In genomic region chr1:154956625-154957031, GRCm38 (mm10) we compare ENCODE assay signal across 15 mouse cellular contexts.
DNase-seq lines count a peak whose midpoint lies in the region; ATAC-seq lines count a peak whose summit lies in the region.
"Had no signal": no experiment of that assay in that cellular context is flagged by ENCODE, and none has a peak within 500 bp of the region (broad histone marks: within the 10 kb centered on the region; RNA-seq: fewer than 3 reads in every experiment).

No protein-coding gene starts in this region.

- H3K4me2 ChIP-seq in kidney, embryonic 16.5 days (replicated peaks; ENCODE audit: low read depth, low read length): no peak overlapping the region
- no peak overlapping the region; the same call in 1 of the 2 replicates for H3K4me2 ChIP-seq in neural tube, embryonic 15.5 days
- H3K4me2 ChIP-seq: embryonic facial prominence, embryonic 12.5 days; heart, embryonic 13.5 days had no signal

- no peaks in the 10 kb centered on the region for H3K9me3 ChIP-seq in kidney, embryonic 16.5 days (ENCODE audit: low read length)
- no peaks in the 10 kb centered on the region for H3K9me3 ChIP-seq in neural tube, embryonic 15.5 days (replicated peaks)
- H3K9me3 ChIP-seq: embryonic facial prominence, embryonic 12.5 days; heart, embryonic 13.5 days; midbrain, embryonic 10.5 days had no signal

- H3K9ac ChIP-seq in kidney, embryonic 16.5 days (replicated peaks; ENCODE audit: low read length): no peak overlapping the region
- H3K9ac ChIP-seq in neural tube, embryonic 15.5 days (replicated peaks): no peak overlapping the region
- H3K9ac ChIP-seq: embryonic facial prominence, embryonic 12.5 days; heart, embryonic 13.5 days; liver, embryonic 14.5 days had no signal

- ATAC-seq in kidney, embryonic 16.5 days (ENCODE audit: low FRiP score, low TSS enrichment): no peak
- ATAC-seq in neural tube, embryonic 15.5 days (ENCODE audit: low FRiP score): peak; percentile 55; the same call in 1 of the 2 replicates

- no peak overlapping the region for H3K27ac ChIP-seq in kidney, embryonic 16.5 days (ENCODE audit: low read length)
- no peak overlapping the region; the same call in 1 of the 2 replicates for H3K27ac ChIP-seq in neural tube, embryonic 15.5 days (replicated peaks)
- H3K27ac ChIP-seq: embryonic facial prominence, embryonic 12.5 days; heart, embryonic 13.5 days; liver, embryonic 14.5 days; midbrain, embryonic 10.5 days had no signal

- no peak overlapping the region for H3K4me3 ChIP-seq in kidney, embryonic 16.5 days (ENCODE audit: low read length)
- H3K4me3 ChIP-seq in neural tube, embryonic 15.5 days (replicated peaks): no peak overlapping the region
- H3K4me3 ChIP-seq: embryonic facial prominence, embryonic 12.5 days; heart, embryonic 13.5 days; midbrain, embryonic 10.5 days; myocyte had no signal

- no peaks in the 10 kb centered on the region for H3K36me3 ChIP-seq in kidney, embryonic 16.5 days (ENCODE audit: insufficient read depth, low read length)
- no peaks in the 10 kb centered on the region for H3K36me3 ChIP-seq in neural tube, embryonic 15.5 days
- H3K36me3 ChIP-seq: embryonic facial prominence, embryonic 12.5 days; heart, embryonic 13.5 days; midbrain, embryonic 10.5 days had no signal

- no peaks in the 10 kb centered on the region for H3K27me3 ChIP-seq in kidney, embryonic 16.5 days (ENCODE audit: insufficient read depth, low read length)
- no peaks in the 10 kb centered on the region for H3K27me3 ChIP-seq in neural tube, embryonic 15.5 days (replicated peaks)
- H3K27me3 ChIP-seq: embryonic facial prominence, embryonic 12.5 days had no signal

- H3K4me1 ChIP-seq in kidney, embryonic 16.5 days (ENCODE audit: insufficient read depth, low read length): peaks cover 14% of the 10 kb centered on the region; the same call in 1 of the 2 replicates
- peaks cover 11% of the 10 kb centered on the region; the same call in 1 of the 2 replicates for H3K4me1 ChIP-seq in neural tube, embryonic 15.5 days
- H3K4me1 ChIP-seq: embryonic facial prominence, embryonic 12.5 days; midbrain, embryonic 10.5 days had no signal

- DNase-seq in cerebellum, adult 11-12 months: peak; percentile 35
- no peak for DNase-seq in cerebellum, postnatal 4 days (ENCODE audit: low spot score in 2 of 2)
- DNase-seq in kidney, postnatal 10 days: peak; percentile 6
- peak; percentile 40 to 43 for DNase-seq in cerebellum, postnatal 36 days
- DNase-seq in ovary, postnatal 14 days (ENCODE audit: low spot score): no peak
- no peak for DNase-seq in right cerebral cortex, postnatal 14 days
- DNase-seq: kidney, postnatal 14 days; lung, postnatal 14 days had no signal

- WGBS in kidney, embryonic 16.5 days: 33% methylated on average over 5 of the region's 5 CpGs
- 37% methylated on average over 5 of the region's 5 CpGs for WGBS in neural tube, embryonic 15.5 days

Comparison
In these comparisons a context has a peak if more than half of its experiments do, and no peak if none do; other contexts are left out.
1. DNase-seq: peak in cerebellum, adult 11-12 months (single experiment), kidney, postnatal 10 days (single experiment) and cerebellum, postnatal 36 days (2 of 2); none in cerebellum, postnatal 4 days (0 of 2), ovary, postnatal 14 days (single experiment) and right cerebral cortex, postnatal 14 days (single experiment).